Mouse (Mus musculus) liver, embryonic 14.5 days (tissue): ENCODE measurements around the gene Krt12. TPM values are rescaled to one million over a fixed set of nuclear protein-coding genes. Genes with fewer than 3 reads are reported as not detected.

Experiments
- ATAC-seq: fragments of 200-750 bp; cut with Nextera tagmentation; 2 replicates; pipeline ENCODE4 v1.8.0; 2017; ENCODE audit warnings: moderate number of reproducible peaks, mild to moderate bottlenecking, moderate library complexity; ENCODE audit not compliant: insufficient read depth
- DNase-seq, 3 experiments: peaks; one replicate each; pipeline ENCODE4 v3.0.0-alpha.2; 2012 to 2013; ENCODE audit warnings: low read depth in 3 of 3, low spot score in 3 of 3
- H3K27ac ChIP-seq: fragments of 300-500 bp; sonication (generic); 2 replicates; pipeline ENCODE4 v1.5.1; 2014; ENCODE audit warnings: moderate library complexity, mild to moderate bottlenecking, control low read depth, inconsistent platforms
- H3K27me3 ChIP-seq: fragments of 300-500 bp; sonication (generic); 2 replicates; pipeline ENCODE4 v1.6.1; 2014; ENCODE audit warnings: mild to moderate bottlenecking, low read length, moderate library complexity; ENCODE audit not compliant: control insufficient read depth, insufficient read depth
- H3K36me3 ChIP-seq: fragments of 300-500 bp; sonication (generic); replicated peaks from 2 replicates; pipeline ENCODE4 v1.6.1; 2014; ENCODE audit warnings: low read depth; ENCODE audit not compliant: control insufficient read depth, insufficient read depth
- H3K4me1 ChIP-seq, 2 experiments: fragments of 200-500 bp in 1 of 2; fragments of 300-500 bp in 1 of 2; sonication (generic) in 1 of 2; replicated peaks; 2 replicates each; pipeline ENCODE4 v1.6.1; 2012 to 2014; ENCODE audit warnings: antibody characterized with exemption in 1 of 2, inconsistent platforms in 1 of 2, low read length in 1 of 2; ENCODE audit not compliant: control insufficient read depth in 2 of 2, insufficient read depth in 2 of 2
- H3K4me2 ChIP-seq: fragments of 300-500 bp; sonication (generic); 2 replicates; pipeline ENCODE4 v1.6.1; 2014; ENCODE audit warnings: low read depth, mild to moderate bottlenecking, control low read depth, moderate library complexity
- H3K4me3 ChIP-seq, 2 experiments: fragments of 200-500 bp in 1 of 2; fragments of 300-500 bp in 1 of 2; sonication (generic) in 1 of 2; 2 replicates each; pipeline ENCODE4 v1.5.1; 2012 to 2014; ENCODE audit warnings: low read depth in 2 of 2, low read length in 2 of 2, mild to moderate bottlenecking in 2 of 2, control low read depth in 1 of 2, inconsistent platforms in 1 of 2, moderate library complexity in 1 of 2; ENCODE audit not compliant: insufficient read depth in 1 of 2
- H3K9ac ChIP-seq: fragments of 300-500 bp; sonication (generic); replicated peaks from 2 replicates; pipeline ENCODE4 v1.6.1; 2014; ENCODE audit warnings: mild to moderate bottlenecking, control low read depth, moderate library complexity
- H3K9me3 ChIP-seq: fragments of 300-500 bp; sonication (generic); 2 replicates; pipeline ENCODE4 v1.6.1; 2016; ENCODE audit warnings: low read length, mixed read lengths; ENCODE audit not compliant: control insufficient read depth
- CTCF ChIP-seq: IDR thresholded peaks from 2 replicates; pipeline ENCODE4 v1.5.1; 2016; ENCODE audit warnings: antibody characterized with exemption, low read depth, control low read depth
- EP300 ChIP-seq: IDR thresholded peaks from 2 replicates; pipeline ENCODE4 v1.6.1; 2016; ENCODE audit warnings: antibody characterized with exemption, low read depth
- WGBS: fragments of 180-500 bp; shearing (Covaris S2); extraction: QIAGEN DNeasy Blood & Tissue Kit; methylation state at CpG from one replicate; pipeline ENCODE4 v1.1.7; 2014; ENCODE audit not compliant: insufficient replicate concordance; 5-methylcytosine and 5-hydroxymethylcytosine counted together
- polyA plus RNA-seq, 2 experiments: library from polyadenylated mRNA; depleted of rRNA in 1 of 2; stranded (reverse) in 1 of 2; unstranded in 1 of 2; fragments of >200 nt; fragmentation: Nextera tagmentation in 1 of 2; extraction: Ambion mirVana in 1 of 2; gene quantifications; 2 replicates each; pipeline versions ENCODE4 v1.2.1 to v1.2.3; 2012 to 2014

Gene Krt12
- not detected in 2 replicates for polyA plus RNA-seq (2012; rRNA removed)
- polyA plus RNA-seq (2014; fragmentation: Nextera tagmentation; extraction: Ambion mirVana), result not detected in 2 replicates

GRCm38 (mm10) chr11:99422159-99422558 is at the start of gene Krt12:
Krt12 (minus strand) TSS chr11:99422259.
- WGBS, result 67% methylated on average over 10 of the region's 10 CpGs
- no peaks in the 10 kb centered on the region for H3K36me3 ChIP-seq
- ATAC-seq (no peak), DNase-seq (no peak)
- no peak within 1 kb of the TSS for H3K9ac ChIP-seq
- no peak within 1 kb of the TSS for H3K4me3 ChIP-seq
- H3K9me3 ChIP-seq, result no peaks in the 10 kb centered on the region
- H3K4me1 ChIP-seq, result no peaks in the 10 kb centered on the region
- no peak for TF ChIP-seq CTCF
- no peak for TF ChIP-seq EP300
- no peaks in the 10 kb centered on the region for H3K27me3 ChIP-seq
- no peak within 1 kb of the TSS for H3K27ac ChIP-seq
- H3K4me2 ChIP-seq, result no peak within 1 kb of the TSS

GRCm38 (mm10) chr11:99469228-99469627 is 47.2 kb upstream of the Krt12 start:
- 47% methylated on average over 4 of the region's 4 CpGs for WGBS
- Histone ChIP-seq H3K9ac (no peak overlapping the region), H3K4me3 (no peak overlapping the region), H3K4me1 (no peaks in the 10 kb centered on the region), H3K27ac (no peak overlapping the region), H3K36me3 (no peaks in the 10 kb centered on the region), H3K4me2 (no peak overlapping the region), H3K27me3 (no peaks in the 10 kb centered on the region), H3K9me3 (no peaks in the 10 kb centered on the region)
- no peak for TF ChIP-seq CTCF
- TF ChIP-seq EP300, result no peak
- no peak for ATAC-seq
- DNase-seq, result no peak

GRCm38 (mm10) chr11:99468566-99468965 is 46.5 kb upstream of the Krt12 start:
- Histone ChIP-seq H3K9ac (no peak overlapping the region), H3K4me2 (no peak overlapping the region), H3K27ac (no peak overlapping the region), H3K27me3 (no peaks in the 10 kb centered on the region), H3K36me3 (no peaks in the 10 kb centered on the region), H3K9me3 (no peaks in the 10 kb centered on the region), H3K4me1 (no peaks in the 10 kb centered on the region), H3K4me3 (no peak overlapping the region)
- TF ChIP-seq CTCF, result no peak
- no peak for TF ChIP-seq EP300
- DNase-seq (no peak), ATAC-seq (no peak)
- WGBS, result 61% methylated on average over 11 of the region's 11 CpGs

GRCm38 (mm10) chr11:99466316-99466715 is 44.3 kb upstream of the Krt12 start:
- ATAC-seq (no peak), DNase-seq (no peak)
- Histone ChIP-seq H3K4me1 (no peaks in the 10 kb centered on the region), H3K4me3 (no peak overlapping the region), H3K27ac (no peak overlapping the region), H3K36me3 (no peaks in the 10 kb centered on the region), H3K4me2 (no peak overlapping the region), H3K9me3 (no peaks in the 10 kb centered on the region), H3K9ac (no peak overlapping the region), H3K27me3 (no peaks in the 10 kb centered on the region)
- 31% methylated on average over 7 of the region's 7 CpGs for WGBS
- TF ChIP-seq CTCF (no peak), EP300 (no peak)

- peak; percentile 75 for TF ChIP-seq CTCF
- no peak for TF ChIP-seq EP300
- Histone ChIP-seq H3K4me1 (no peaks in the 10 kb centered on the region), H3K9ac (no peak overlapping the region), H3K9me3 (no peaks in the 10 kb centered on the region), H3K27ac (no peak overlapping the region), H3K4me3 (no peak overlapping the region), H3K27me3 (no peaks in the 10 kb centered on the region), H3K4me2 (no peak overlapping the region), H3K36me3 (no peaks in the 10 kb centered on the region)
- 6% methylated on average over 5 of the region's 5 CpGs for whole genome bisulfite sequencing
- ATAC-seq (no peak), DNase-seq (peak; percentile 22 to 44 (median 23))
These were observed 42.8 kb upstream of the Krt12 start for GRCm38 (mm10) chr11:99464836-99465235.
